Mouse (Mus musculus) limb, embryonic 12.5 days (tissue): ENCODE measurements at regions not wholly inside any gene's neighbourhood (a gene's known extent, or its start where the extent isn't known, plus 50 kb on each side); places are given as distances from the start of the nearest gene placed in this dataset. TPM values are rescaled to one million over a fixed set of nuclear protein-coding genes. Genes with fewer than 3 reads are reported as not detected.
A peak's percentile ranks its signal among the peaks of the same experiment; 100 is the strongest.

Experiments
- ATAC-seq: fragments of 200-750 bp; cut with Nextera tagmentation; 2 replicates; pipeline ENCODE4 v1.8.0; 2017; ENCODE audit warnings: low read depth, moderate TSS enrichment; ENCODE audit not compliant: insufficient number of reproducible peaks, insufficient read depth, low FRiP score, low TSS enrichment
- H3K27ac ChIP-seq: fragments of 300-500 bp; sonication (generic); 2 replicates; pipeline ENCODE4 v1.5.1; 2016; ENCODE audit warnings: mild to moderate bottlenecking, moderate library complexity
- H3K27me3 ChIP-seq: fragments of 300-500 bp; sonication (generic); 2 replicates; pipeline ENCODE4 v1.6.1; 2016; ENCODE audit warnings: mild to moderate bottlenecking, moderate library complexity
- H3K36me3 ChIP-seq: fragments of 300-500 bp; sonication (generic); 2 replicates; pipeline ENCODE4 v1.6.1; 2016; ENCODE audit warnings: mild to moderate bottlenecking, moderate library complexity
- H3K4me1 ChIP-seq: fragments of 300-500 bp; sonication (generic); replicated peaks from 2 replicates; pipeline ENCODE4 v1.6.1; 2016
- H3K4me2 ChIP-seq: fragments of 300-500 bp; sonication (generic); 2 replicates; pipeline ENCODE4 v1.6.1; 2016; ENCODE audit warnings: mild to moderate bottlenecking, moderate library complexity
- H3K4me3 ChIP-seq: fragments of 300-500 bp; sonication (generic); replicated peaks from 2 replicates; pipeline ENCODE4 v1.5.1; 2016; ENCODE audit warnings: mild to moderate bottlenecking
- H3K9ac ChIP-seq: fragments of 300-500 bp; sonication (generic); replicated peaks from 2 replicates; pipeline ENCODE4 v1.6.1; 2016; ENCODE audit warnings: mild to moderate bottlenecking, moderate library complexity
- H3K9me3 ChIP-seq: fragments of 300-500 bp; sonication (generic); 2 replicates; pipeline ENCODE4 v1.6.1; 2016; ENCODE audit warnings: mild to moderate bottlenecking, moderate library complexity
- WGBS: fragments of 180-500 bp; shearing (Covaris S2); methylation state at CpG from one replicate; pipeline ENCODE4 v1.1.7; 2016; 5-methylcytosine and 5-hydroxymethylcytosine counted together
- microRNA-seq: library from miRNA; unstranded; fragments of <30 nt; microRNA quantifications from one replicate; pipeline ENCODE4, GENCODE M21; 2017

DNA sequence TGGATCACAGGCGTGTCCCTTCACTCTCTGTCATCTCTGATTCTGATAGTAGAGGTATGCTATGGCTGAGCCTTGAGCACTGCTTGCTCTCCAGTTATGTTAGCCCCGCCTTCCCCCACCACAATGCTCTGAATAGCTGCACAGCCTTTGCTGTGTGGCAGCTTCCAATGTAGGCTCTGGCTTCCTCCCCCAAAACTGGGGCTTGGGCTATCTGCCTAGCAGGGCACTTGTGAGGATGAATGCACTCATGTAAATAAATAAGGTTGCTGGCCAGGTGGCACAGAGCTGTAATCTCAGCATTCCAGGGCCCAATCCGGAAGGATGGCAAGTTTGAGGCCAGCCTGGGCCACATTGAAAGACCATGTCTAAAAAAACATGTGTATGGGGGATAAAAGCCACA, 103.6 kb upstream of the Sdk1 start:
- no peak for ATAC-seq
- H3K4me2 ChIP-seq = no peak overlapping the region

DNA sequence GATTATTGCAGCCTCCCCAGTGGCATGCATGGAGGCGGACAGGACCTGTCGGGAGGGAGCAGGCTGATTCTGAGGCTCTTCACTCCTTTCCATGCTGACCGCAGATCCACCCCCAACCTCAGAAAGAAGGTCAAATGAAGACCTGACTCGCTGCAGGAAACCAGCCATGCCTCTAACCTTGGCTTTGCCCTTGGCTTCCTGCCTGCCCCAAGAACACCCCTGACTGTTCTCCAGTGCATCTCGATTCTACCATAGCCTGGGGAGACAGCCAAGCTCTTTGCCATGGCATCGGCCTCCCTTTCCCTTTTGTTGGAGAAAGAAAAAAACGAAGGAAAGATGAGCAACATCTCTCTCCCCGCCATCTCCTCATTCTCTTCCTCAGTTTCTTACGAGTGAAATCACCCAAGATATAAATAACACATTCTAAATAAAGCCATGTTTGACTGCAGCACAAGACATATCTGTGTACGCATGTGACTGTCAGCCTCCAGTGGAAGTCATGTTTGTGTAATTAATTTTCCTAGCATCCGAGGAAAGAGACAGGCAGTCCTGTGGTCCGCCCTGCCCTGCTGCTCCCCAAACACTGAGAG, 102.4 kb upstream of the Sdk1 start:
- Histone ChIP-seq H3K36me3 (no peaks in the 10 kb centered on the region), H3K4me2 (peak overlapping the region; percentile 40), H3K4me1 (peaks cover 32% of the 10 kb centered on the region), H3K4me3 (no peak overlapping the region), H3K9ac (no peak overlapping the region), H3K27ac (no peak overlapping the region; the same call in 1 of the 2 replicates), H3K27me3 (no peaks in the 10 kb centered on the region), H3K9me3 (no peaks in the 10 kb centered on the region)
- ATAC-seq = no peak
- 42% methylated on average over 12 of the region's 12 CpGs for WGBS

More for the DNA sequence above, 103.6 kb upstream of the Sdk1 start:
- H3K4me1 ChIP-seq = peaks cover 32% of the 10 kb centered on the region
- WGBS = 91% methylated on average over 3 of the region's 3 CpGs
- H3K9ac ChIP-seq = no peak overlapping the region
- no peaks in the 10 kb centered on the region for H3K36me3 ChIP-seq
- no peaks in the 10 kb centered on the region for H3K9me3 ChIP-seq
- H3K27ac ChIP-seq = no peak overlapping the region
- no peaks in the 10 kb centered on the region for H3K27me3 ChIP-seq
- no peak overlapping the region for H3K4me3 ChIP-seq

GRCm38 (mm10) chr5:141139361-141139912, 101.9 kb upstream of the Sdk1 start:
- H3K27ac ChIP-seq = peak overlapping the region; percentile 64
- H3K27me3 ChIP-seq = no peaks in the 10 kb centered on the region
- no peaks in the 10 kb centered on the region for H3K36me3 ChIP-seq
- H3K4me3 ChIP-seq = no peak overlapping the region
- peak; percentile 43 for ATAC-seq
- no peaks in the 10 kb centered on the region for H3K9me3 ChIP-seq
- peak overlapping the region; percentile 40 for H3K4me2 ChIP-seq
- H3K4me1 ChIP-seq = peaks cover 32% of the 10 kb centered on the region
- 11% methylated on average over 14 of the region's 14 CpGs for WGBS
- no peak overlapping the region for H3K9ac ChIP-seq

GRCm38 (mm10) chr5:141160391-141160790, 80.9 kb upstream of the Sdk1 start:
- Histone ChIP-seq H3K4me3 (no peak overlapping the region), H3K4me1 (no peaks in the 10 kb centered on the region), H3K27ac (no peak overlapping the region), H3K9me3 (no peaks in the 10 kb centered on the region), H3K27me3 (no peaks in the 10 kb centered on the region), H3K9ac (no peak overlapping the region), H3K36me3 (no peaks in the 10 kb centered on the region), H3K4me2 (no peak overlapping the region)
- ATAC-seq = no peak
- WGBS = 65% methylated on average over 8 of the region's 8 CpGs

- Histone ChIP-seq H3K4me2 (no peak overlapping the region), H3K27ac (no peak overlapping the region), H3K9ac (no peak overlapping the region), H3K4me1 (no peaks in the 10 kb centered on the region), H3K4me3 (no peak overlapping the region), H3K9me3 (no peaks in the 10 kb centered on the region), H3K27me3 (no peaks in the 10 kb centered on the region), H3K36me3 (no peaks in the 10 kb centered on the region)
- 92% methylated on average over 5 of the region's 5 CpGs for WGBS
- ATAC-seq = no peak
These were observed 80.3 kb upstream of the Sdk1 start for GRCm38 (mm10) chr5:141160956-141161355.

- Histone ChIP-seq H3K4me1 (0 out of 2 replicates have a peak, but pooled peaks cover 4% of the 10 kb centered on the region), H3K9ac (no peak overlapping the region), H3K27me3 (no peaks in the 10 kb centered on the region), H3K9me3 (no peaks in the 10 kb centered on the region), H3K4me3 (no peak overlapping the region), H3K27ac (no peak overlapping the region), H3K36me3 (no peaks in the 10 kb centered on the region), H3K4me2 (no peak overlapping the region)
- no peak for ATAC-seq
- 32% methylated on average over 6 of the region's 6 CpGs for WGBS
These were observed 58.8 kb upstream of the Sdk1 start for GRCm38 (mm10) chr5:141182442-141182841.

- 87% methylated on average over 2 of the region's 2 CpGs for WGBS
- H3K9me3 ChIP-seq = no peaks in the 10 kb centered on the region
- no peaks in the 10 kb centered on the region for H3K27me3 ChIP-seq
- H3K27ac ChIP-seq = no peak overlapping the region
- 0 out of 2 replicates have a peak, but pooled peaks cover 4% of the 10 kb centered on the region for H3K4me1 ChIP-seq
- ATAC-seq = no peak
- no peak overlapping the region for H3K4me3 ChIP-seq
- no peak overlapping the region for H3K4me2 ChIP-seq
- no peaks in the 10 kb centered on the region for H3K36me3 ChIP-seq
- no peak overlapping the region for H3K9ac ChIP-seq
These were observed 52.3 kb upstream of the Sdk1 start for GRCm38 (mm10) chr5:141189033-141189432.

Small RNAs in the stretch of these regions (microRNA-seq; reads per million reads assigned to microRNA genes)
- gene Gm26113 = not detected
